Mouse (Mus musculus): Measurements from ENCODE around the gene Rsrc1. TPM values are rescaled to one million over a fixed set of nuclear protein-coding genes. Genes with fewer than 3 reads are reported as not detected.

Rsrc1 gene
- 32.6 to 41.1 TPM (median 34.5 TPM) in 4 replicates for total RNA-seq (2023)

DNA sequence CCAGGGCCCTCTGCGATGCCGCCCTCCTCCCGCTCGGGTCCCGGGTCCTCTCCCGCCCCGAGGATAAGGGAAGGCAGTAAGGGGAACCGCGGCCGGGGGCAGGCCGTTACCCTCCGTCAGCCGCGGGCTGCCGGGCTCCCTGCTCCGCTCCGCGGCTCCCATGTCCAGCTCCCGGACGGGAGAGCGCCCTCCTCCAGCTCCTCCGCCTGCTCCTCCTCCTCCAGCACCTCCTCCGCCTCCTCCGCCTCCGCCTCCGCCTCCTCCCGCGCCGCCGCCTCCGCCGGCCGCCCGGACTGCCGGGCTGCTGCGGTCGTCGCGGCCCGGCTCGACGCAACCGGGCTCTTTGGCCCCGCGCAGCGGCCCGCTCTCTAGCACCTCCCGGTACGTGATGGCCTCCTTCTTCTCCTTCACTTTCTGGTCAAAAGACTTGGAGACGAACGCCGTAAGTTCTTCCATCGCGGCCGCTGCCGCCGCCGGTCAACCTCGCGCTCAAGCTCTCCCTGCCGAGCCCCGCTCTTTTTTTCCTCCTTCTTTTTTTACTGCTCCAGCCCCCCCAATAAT is at the start of gene Rsrc1:
Gene Rsrc1, plus strand, starts transcription at position 290 of the 561 bp plus-strand sequence.

DNA sequence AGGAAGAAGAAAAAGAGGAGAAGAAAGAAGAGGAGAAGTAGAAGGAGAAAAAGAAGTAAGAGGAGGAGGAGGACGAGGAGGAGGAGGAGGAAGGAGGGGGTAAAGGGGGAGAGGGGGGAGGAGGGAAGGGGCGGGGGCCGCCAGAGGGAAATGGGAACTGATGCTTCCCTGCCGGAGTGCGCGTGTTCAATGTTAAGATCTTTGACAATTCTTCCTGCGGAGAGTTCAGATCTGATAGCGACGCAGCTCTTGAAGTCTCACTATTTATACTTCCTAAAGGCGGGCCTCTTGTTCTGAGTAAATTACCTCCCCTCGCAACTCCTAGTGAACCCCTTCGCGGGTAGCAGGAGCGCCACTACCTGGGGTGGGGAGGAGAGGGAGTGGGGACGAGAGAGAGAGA is 516 bp downstream of the Rsrc1 start, which contains the start of gene Shox2:
Gene Shox2, minus strand, starts transcription at position 66 of the 400 bp plus-strand sequence.

DNA sequence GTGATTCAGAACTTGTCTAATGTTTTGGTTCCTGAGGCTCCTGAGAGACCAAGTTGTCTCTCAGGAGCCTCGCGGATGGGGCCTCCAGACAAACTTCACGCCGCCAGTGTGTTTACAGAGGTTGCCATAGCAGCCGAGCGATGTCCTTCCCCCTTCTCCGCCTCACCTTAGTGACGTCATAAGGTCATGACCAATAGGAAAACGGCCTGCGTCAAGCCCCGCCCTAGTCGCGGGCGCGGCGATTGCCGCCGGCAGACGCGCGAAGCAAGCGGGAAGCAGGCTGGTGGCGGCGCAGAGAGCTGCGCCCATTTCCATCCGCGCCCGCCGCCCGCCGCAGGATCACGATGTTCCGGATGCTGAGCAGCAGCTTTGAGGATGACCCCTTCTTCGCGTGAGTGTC is 392.7 kb downstream of the Rsrc1 start, which contains the start of gene Mlf1:
Gene Mlf1, plus strand, starts transcription at position 226 of the 400 bp plus-strand sequence.

DNA sequence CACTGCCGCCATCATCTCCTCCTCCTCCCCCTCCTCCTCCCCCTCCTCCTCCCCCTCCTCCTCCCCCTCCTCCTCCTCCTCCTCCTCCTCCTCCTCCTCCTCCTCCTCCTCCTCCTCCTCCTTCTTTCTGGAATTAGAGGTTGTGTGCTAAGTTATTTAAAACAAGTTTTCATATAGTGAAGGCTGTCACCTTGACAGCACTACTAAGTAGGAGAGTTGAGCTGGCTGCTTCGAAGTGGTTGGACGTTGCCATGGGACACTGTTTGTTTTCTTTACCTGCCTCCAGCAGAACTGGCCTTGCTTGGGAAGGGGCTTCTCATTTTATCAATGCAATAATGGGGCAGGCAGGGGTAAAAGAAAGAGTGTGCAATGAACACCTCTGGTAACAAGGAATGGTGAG is 393.9 kb downstream of the Rsrc1 start, which contains the start of gene Gm17402:
Gene Gm17402, minus strand, starts transcription at position 101 of the 400 bp plus-strand sequence.

Other genes starting within 250 kb of the Rsrc1 start
- gene Shox2, start 381 bp downstream of the Rsrc1 start, total RNA-seq (2023) = not detected in 4 replicates